Mouse (Mus musculus) lung, postnatal 4 days (tissue): ENCODE results near the gene Mak.
"Not testable (repeated sequence)": the region's sequence is repeated elsewhere in the genome, so short reads cannot be mapped to it uniquely, and the experiment has no call there.

Source experiments
- DNase-seq, 2 experiments: peaks; one replicate each; pipeline ENCODE4 v3.0.0; 2021

Gene Mak

DNA sequence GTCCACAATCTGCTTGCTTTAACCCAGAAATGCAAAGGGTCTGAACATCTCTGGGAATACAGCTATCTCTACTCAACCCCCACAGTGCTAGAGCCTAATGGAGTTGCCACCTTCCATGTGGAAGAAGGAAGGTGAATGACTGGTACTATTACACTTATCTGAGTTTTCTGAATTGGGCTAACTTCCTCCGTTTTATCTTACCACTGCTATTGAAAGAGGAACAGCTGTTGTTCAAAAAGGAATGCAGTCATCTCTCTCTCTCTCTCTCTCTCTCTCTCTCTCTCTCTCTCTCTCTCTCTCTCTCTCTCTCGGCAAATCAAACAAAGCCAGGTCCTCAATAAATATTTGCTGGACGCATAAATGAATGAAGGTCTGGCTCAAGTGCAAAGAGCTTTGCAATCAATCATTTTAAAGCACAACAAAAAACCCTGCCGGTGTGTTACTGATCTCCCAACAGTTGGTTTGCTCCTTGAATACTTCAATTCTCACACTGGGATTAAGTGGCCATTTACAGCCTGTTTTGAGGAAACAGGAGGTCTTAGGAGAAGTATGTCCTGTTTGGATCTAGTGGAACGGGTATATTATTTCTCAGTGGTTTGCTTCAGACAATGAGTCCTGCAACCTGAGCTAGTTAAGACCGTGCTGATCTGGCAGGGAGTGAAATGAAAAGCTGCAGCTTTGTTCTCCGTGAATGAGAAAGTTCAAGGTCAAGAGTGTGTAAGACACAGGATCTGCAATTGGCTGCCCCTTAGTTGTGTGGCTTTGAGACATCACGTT lies 84.8 kb downstream of the Mak start:
- DNase-seq, result no peak

DNA sequence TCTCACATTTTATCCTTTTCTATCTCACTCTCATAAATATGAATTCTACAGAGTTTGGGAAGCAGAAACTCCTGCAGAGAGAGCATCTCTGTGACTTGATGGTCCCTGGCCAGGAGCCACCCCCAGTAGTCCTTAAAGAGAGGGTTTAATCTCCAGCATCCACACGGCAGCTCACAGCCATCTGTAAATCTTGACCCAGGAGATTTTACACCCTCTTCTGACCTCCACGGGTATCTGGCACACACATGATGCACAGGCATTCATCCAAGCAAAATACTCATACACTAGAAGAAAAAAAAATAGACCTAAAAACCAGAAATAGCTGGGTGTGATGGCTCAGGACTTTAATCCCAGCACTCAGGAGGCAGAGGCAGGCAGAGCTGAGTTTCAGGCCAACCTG lies 91.1 kb downstream of the Mak start:
- no peak for DNase-seq

DNA sequence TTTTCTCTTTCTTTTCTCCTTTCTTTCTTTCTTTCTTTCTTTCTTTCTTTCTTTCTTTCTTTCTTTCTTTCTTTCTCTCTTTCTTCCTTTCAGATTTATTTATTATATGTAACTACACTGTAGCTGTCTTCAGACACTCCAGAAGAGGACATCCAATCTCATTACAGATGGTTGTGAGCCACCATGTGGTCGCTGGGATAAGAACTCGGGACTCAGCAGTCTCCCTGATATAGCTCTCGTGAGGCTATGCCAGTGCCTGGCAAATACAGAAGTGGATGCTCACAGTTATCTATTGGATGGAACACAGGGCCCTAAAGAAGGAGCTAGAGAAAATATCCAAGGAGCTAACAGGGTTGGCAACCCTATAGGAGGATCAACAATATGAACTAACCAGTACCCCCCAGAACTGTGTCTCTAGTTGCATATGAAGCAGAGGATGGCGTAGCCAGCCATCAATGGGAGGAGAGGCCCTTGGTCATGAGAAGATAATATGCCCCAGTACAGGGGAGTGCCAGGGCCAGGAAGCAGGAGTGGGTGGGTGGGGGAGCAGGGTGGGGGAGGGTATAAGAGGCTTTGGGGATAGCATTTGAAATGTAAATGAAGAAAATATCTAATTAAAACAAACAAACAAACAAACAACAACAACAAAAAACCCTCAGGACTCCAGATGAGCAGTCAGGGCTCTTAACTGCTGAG lies 91.8 kb downstream of the Mak start:
- not testable (repeated sequence) for DNase-seq

DNA sequence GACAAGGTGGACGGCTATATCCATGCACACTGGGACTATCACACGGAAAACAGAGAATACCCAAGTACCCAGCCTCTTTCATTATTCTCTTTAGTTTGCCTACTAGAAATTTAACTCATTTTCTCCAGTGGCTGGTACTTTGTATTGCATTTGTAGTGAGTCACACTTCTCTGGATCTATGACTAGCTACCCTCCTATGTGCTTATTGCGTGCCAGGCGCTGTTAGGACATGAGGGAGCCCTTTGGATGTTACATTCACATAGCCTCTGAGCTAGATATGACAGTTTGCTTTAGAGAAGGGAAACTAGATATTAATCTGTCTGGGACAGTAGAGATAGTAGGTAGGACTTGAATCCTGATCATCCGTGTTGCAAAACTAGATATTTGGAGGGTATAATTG lies 93.4 kb downstream of the Mak start:
- DNase-seq, result no peak

DNA sequence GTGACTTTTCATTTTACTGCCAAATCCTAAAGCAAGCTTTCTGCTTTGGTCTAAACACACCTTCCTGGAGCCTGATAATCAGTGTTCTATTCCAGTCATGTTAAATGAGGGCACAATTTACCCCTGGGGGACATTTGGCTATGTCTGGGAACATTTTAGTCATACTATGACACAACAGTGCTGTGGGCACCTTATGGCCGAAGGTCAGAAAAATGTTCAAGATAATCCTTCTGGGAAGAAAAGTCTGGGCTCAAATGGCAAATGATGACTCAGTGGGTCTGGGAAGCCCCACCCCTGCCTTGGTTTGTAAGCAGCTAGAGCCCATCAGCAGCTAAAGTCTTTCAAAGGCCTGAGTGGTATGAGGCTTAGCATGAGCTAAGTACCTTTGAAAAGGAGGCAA lies 96.7 kb downstream of the Mak start:
- DNase-seq, result no peak

DNA sequence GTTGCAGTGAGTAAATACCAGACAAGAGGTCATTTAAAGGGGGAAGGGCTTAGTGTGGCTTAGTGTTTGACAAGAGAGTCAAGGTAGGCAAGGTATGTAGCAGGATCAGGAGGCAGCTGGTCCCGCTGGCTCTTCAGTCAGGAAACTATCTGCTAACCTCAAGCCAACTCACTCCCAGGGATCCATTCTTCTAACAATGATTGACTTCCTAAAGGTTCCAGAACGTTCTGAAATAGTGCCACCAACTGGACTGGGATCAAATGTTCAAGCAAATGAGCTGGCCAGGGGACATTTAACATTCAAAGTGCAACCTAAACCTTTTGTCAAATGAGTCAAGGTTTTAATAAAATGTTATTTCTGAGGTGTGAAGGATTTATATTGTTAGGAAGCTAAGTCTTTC lies 100.2 kb downstream of the Mak start:
- peak in 1 of 2 experiments; percentile 24 for DNase-seq

DNA sequence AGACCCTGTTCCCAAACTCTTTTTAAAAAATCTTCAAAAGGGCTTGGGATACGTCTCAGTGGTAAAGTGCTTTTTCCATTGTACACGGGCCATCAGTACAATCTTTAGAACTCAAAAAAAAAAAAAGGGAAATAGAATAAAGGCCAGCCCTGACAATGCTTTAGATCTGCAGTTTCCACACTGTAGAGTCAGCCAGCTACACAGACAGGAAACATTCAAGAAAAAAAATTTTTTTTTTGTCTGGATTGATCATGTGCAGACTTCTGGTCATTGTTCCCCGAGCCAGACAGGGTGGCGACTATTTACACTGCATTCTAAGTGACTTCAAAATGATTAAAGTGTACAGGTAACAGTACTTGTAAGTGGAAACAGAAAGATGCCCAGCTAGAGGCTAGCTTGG lies 100.9 kb downstream of the Mak start:
- no peak for DNase-seq

DNA sequence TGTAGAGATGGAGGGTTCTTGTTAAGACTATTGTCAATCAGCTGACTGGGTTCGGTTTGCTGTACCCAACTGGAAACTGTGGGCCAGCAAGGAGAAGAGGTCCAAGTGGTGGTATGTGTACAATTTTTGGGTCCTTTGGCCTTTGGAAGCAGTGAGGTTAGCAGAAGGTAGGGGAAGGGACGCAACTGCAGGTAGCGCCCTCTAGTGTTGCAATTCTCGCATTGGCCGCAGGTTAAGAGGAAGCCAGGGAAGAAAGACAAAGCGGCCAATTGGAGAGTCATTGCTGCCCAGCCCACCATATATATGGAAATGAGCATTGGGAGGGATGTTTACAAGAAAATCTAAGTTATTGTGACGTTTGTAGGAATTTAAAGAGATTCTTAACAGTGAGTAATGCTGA lies 101.9 kb downstream of the Mak start:
- DNase-seq, result peak; percentile 43 to 69
